Mouse (Mus musculus) cerebellum, adult 2 months (tissue): ENCODE measurements at regions not wholly inside any gene's neighbourhood (a gene's known extent, or its start where the extent isn't known, plus 50 kb on each side); places are given as distances from the start of the nearest gene placed in this dataset.

Source experiments
- CTCF ChIP-seq: fragments of 200-500 bp; IDR thresholded peaks from 2 replicates; pipeline ENCODE4 v1.5.1; 2011; ENCODE audit warnings: low read depth, mild to moderate bottlenecking, control low read depth, low read length, moderate library complexity, borderline replicate concordance; ENCODE audit not compliant: insufficient read depth
- POLR2A ChIP-seq: fragments of 200-500 bp; IDR thresholded peaks from 2 replicates; pipeline ENCODE4 v1.6.1; 2011; ENCODE audit warnings: low read length, control low read depth, borderline replicate concordance; ENCODE audit not compliant: insufficient read depth

GRCm38 (mm10) chr1:177678832-177679231, 50.8 kb upstream of the 1700016C15Rik start:
- TF ChIP-seq POLR2A (no peak), CTCF (no peak)
